Mouse (Mus musculus) bone marrow, adult 2 months (tissue): Measurements from ENCODE around the gene Gan.

ENCODE experiments used
- CTCF ChIP-seq: fragments of 200-500 bp; IDR thresholded peaks from 2 replicates; pipeline ENCODE4 v1.5.1; 2011; ENCODE audit warnings: low read length, control low read depth; ENCODE audit not compliant: control insufficient read depth, insufficient read depth
- POLR2A ChIP-seq: fragments of 200-500 bp; IDR thresholded peaks from 2 replicates; pipeline ENCODE4 v1.6.1; 2011; ENCODE audit warnings: low read depth, mild to moderate bottlenecking, control low read depth, low read length, borderline replicate concordance; ENCODE audit not compliant: control insufficient read depth

GRCm38 (mm10) chr8:117201221-117202017, 43.5 kb downstream of the Gan start:
- TF ChIP-seq POLR2A (no peak), CTCF (no peak)
